Mouse (Mus musculus): ENCODE measurements around the gene Nom1. TPM values are rescaled to one million over a fixed set of nuclear protein-coding genes. Genes with fewer than 3 reads are reported as not detected.

The Nom1 gene
- total RNA-seq, 1 experiment, result 30.1 TPM

DNA sequence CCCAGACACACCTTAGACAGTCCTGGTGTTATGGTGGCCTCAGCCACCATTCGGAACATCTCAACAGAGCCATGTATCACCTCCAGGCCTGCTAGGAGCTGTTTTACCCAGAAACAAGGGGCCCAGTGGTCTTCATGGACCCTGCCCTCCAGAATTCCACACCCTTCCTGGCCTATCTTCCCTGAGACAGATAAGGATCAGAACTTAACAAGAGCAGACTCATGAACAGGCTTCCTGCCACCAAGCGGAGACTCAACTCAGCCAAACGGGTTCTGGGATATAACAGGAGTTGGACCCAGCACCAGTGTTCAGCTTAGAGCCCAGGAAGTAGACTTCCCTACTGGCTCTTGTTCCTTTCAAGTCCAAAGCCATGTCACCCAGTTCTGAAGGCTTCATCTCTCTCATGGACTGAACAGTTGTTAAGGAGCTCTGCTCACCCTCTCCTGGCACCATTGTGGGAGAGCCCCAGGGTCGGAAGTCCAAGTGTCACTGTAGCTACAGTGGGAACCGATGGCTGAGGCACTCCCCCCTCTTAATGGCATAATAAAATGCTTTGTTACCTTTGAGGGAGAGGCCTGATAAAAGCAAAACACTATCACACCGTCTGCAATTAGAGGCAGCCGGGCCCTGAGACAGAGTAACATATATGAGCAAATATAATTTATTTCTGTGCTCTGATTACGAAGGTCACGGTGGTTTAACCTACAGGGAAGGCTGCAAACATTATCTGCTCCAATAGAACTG lies 28.7 kb downstream of the Nom1 start:
- DNase-seq (ENCODE audit: low read depth, low spot score), result no peak
- TF ChIP-seq ZNF384 (IDR thresholded peaks at IDR 0.05; ENCODE audit: low read depth, low read length) (no peak), HCFC1 (IDR thresholded peaks at IDR 0.05; ENCODE audit: borderline replicate concordance, insufficient read depth, low read length) (no peak), ZC3H11A (IDR thresholded peaks at IDR 0.05; ENCODE audit: borderline replicate concordance, low read depth, low read length) (no peak), CHD2 (IDR thresholded peaks at IDR 0.05; ENCODE audit: low read depth, low read length) (no peak), MAFK (IDR thresholded peaks at IDR 0.05; ENCODE audit: insufficient read depth, low read depth, low read length) (no peak)
- Histone ChIP-seq H3K4me1 (ENCODE audit: control insufficient read depth in 2 of 2, insufficient read depth in 2 of 2, low read length in 2 of 2, poor library complexity in 1 of 2) (no peaks in the 10 kb centered on the region), H3K36me3 (ENCODE audit: control insufficient read depth, insufficient read depth, low read length, poor library complexity, severe bottlenecking) (peaks cover 8% of the 10 kb centered on the region; the same call in 1 of the 2 replicates), H3K9me3 (ENCODE audit: control insufficient read depth, insufficient read depth, low read depth, low read length) (no peaks in the 10 kb centered on the region), H3K9ac (ENCODE audit: insufficient read depth, low read depth, low read length, poor library complexity, severe bottlenecking) (no peak overlapping the region), H3K27ac (ENCODE audit: insufficient read depth, low read depth, low read length, poor library complexity, severe bottlenecking) (no peak overlapping the region), H3K4me3 (ENCODE audit: insufficient read depth in 1 of 2, low read depth in 1 of 2, low read length in 2 of 2, poor library complexity in 1 of 2, severe bottlenecking in 1 of 2) (no peak overlapping the region)
- in situ Hi-C loops (cut with MboI; ENCODE audit: low sequenced_read_pairs in 2 of 2, unreplicated experiment in 2 of 2), result no loop called here

DNA sequence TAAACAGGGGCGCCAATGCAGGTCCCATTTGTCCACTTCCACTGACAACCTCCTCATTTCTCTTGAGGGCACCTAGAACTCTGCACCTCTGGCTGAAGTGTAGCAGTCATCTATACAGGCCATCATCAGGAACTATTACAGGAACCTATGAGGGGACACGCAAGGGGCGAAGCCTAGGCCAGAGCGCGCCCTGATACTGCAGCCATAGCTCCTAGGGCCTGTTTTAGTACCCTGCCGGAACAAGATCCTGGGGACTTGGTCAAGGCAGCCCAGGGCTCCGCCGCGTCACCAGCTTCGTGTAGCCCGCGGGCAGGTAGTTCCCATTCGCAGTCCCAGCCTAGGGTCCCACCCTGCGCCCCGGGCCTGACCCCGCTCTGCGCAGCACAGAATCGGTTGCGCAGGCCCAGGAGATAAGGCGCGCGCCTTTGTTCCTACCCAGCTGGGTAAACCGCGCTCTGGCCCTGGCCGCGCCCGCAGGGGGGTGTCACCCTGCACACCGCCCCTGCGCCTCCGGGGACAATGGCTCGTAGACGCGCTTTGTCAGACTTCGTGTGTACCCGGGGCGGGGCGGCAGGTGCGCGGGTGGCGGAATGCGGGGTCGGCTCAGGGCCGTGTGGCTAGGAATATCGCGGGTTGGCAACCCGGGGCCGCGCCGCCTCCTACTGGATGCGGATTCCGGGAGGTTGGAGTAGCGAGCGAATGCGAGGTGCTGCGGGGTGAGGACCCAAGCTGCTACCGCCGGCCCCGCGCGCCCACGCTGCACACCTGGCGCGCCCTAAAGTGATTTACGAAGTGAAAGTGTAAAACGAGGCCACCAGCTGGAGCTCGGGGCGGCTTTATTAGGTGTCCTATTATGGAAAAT lies 33.3 kb downstream of the Nom1 start:
- no peak for TF ChIP-seq CHD2 (IDR thresholded peaks at IDR 0.05; ENCODE audit: low read depth, low read length)
- no peak for TF ChIP-seq ZNF384 (IDR thresholded peaks at IDR 0.05; ENCODE audit: low read depth, low read length)
- TF ChIP-seq HCFC1 (IDR thresholded peaks at IDR 0.05; ENCODE audit: borderline replicate concordance, insufficient read depth, low read length), result no peak
- no peak for TF ChIP-seq MAFK (IDR thresholded peaks at IDR 0.05; ENCODE audit: insufficient read depth, low read depth, low read length)
- no peak for TF ChIP-seq ZC3H11A (IDR thresholded peaks at IDR 0.05; ENCODE audit: borderline replicate concordance, low read depth, low read length)
- peak; percentile 64 for DNase-seq (ENCODE audit: low read depth, low spot score)
- in situ Hi-C loops (cut with MboI; ENCODE audit: low sequenced_read_pairs in 2 of 2, unreplicated experiment in 2 of 2), result no loop called here
- Histone ChIP-seq H3K9me3 (ENCODE audit: control insufficient read depth, insufficient read depth, low read depth, low read length) (no peaks in the 10 kb centered on the region), H3K36me3 (ENCODE audit: control insufficient read depth, insufficient read depth, low read length, poor library complexity, severe bottlenecking) (no peaks in the 10 kb centered on the region), H3K27ac (ENCODE audit: insufficient read depth, low read depth, low read length, poor library complexity, severe bottlenecking) (no peak overlapping the region), H3K9ac (ENCODE audit: insufficient read depth, low read depth, low read length, poor library complexity, severe bottlenecking) (peak overlapping the region; percentile 4), H3K4me3 (ENCODE audit: insufficient read depth in 1 of 2, low read depth in 1 of 2, low read length in 2 of 2, poor library complexity in 1 of 2, severe bottlenecking in 1 of 2) (peak overlapping the region; percentile 63 to 69), H3K4me1 (ENCODE audit: control insufficient read depth in 2 of 2, insufficient read depth in 2 of 2, low read length in 2 of 2, poor library complexity in 1 of 2) (peaks cover 0 to under 1% of the 10 kb centered on the region in 2 experiments; a peak in 1 of 4 replicates)

DNA sequence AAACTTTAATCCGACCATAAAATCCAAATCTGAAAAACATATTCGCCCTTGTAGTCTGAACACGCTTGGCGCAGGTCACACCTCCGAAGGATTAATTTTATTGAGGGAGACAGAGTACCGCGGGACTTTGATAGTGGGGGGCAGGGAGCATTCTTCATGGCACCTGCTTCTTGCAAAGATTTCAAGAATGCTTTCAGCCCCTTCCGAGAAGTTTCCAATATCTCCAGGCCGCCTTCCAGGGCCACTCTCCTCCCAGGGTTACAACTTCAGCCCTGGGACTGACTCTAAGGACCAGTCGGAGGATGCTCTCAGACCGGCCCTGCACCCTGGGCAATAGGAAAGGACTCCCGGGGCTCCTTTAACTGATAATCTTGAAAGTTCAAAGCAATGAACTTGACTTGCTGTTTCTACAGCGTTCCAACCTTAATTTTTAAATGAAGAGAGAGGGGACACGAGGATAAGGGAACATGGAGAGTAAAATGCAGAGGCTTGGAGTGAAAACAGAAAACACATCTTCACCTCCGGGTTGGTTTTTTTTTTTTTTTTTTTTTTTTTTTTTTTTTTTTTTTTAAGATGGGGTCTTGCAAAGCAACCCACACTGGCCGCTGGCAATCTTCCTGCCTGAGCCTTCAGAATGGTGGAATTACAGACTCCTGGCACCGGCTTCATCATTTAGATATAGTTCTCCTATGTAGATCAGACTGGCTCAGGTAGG lies 34.0 kb downstream of the Nom1 start:
- H3K9ac ChIP-seq (ENCODE audit: insufficient read depth, low read depth, low read length, poor library complexity, severe bottlenecking), result no peak overlapping the region
- H3K9me3 ChIP-seq (ENCODE audit: control insufficient read depth, insufficient read depth, low read depth, low read length), result no peaks in the 10 kb centered on the region
- in situ Hi-C loops (cut with MboI; ENCODE audit: low sequenced_read_pairs in 2 of 2, unreplicated experiment in 2 of 2), result no loop called here
- H3K4me1 ChIP-seq (ENCODE audit: control insufficient read depth in 2 of 2, insufficient read depth in 2 of 2, low read length in 2 of 2, poor library complexity in 1 of 2), result peaks cover 0 to 2% of the 10 kb centered on the region in 2 experiments; a peak in 1 of 4 replicates
- H3K36me3 ChIP-seq (ENCODE audit: control insufficient read depth, insufficient read depth, low read length, poor library complexity, severe bottlenecking), result no peaks in the 10 kb centered on the region
- H3K4me3 ChIP-seq (ENCODE audit: insufficient read depth in 1 of 2, low read depth in 1 of 2, low read length in 2 of 2, poor library complexity in 1 of 2, severe bottlenecking in 1 of 2), result peak overlapping the region; percentile 63 to 69
- TF ChIP-seq CHD2 (IDR thresholded peaks at IDR 0.05; ENCODE audit: low read depth, low read length) (0 out of 2 replicates have a peak, but pooled peaks have one; percentile 10), ZNF384 (IDR thresholded peaks at IDR 0.05; ENCODE audit: low read depth, low read length) (peak; percentile 86), ZC3H11A (IDR thresholded peaks at IDR 0.05; ENCODE audit: borderline replicate concordance, low read depth, low read length) (no peak)
- H3K27ac ChIP-seq (ENCODE audit: insufficient read depth, low read depth, low read length, poor library complexity, severe bottlenecking), result no peak overlapping the region
- DNase-seq (ENCODE audit: low read depth, low spot score), result no peak

DNA sequence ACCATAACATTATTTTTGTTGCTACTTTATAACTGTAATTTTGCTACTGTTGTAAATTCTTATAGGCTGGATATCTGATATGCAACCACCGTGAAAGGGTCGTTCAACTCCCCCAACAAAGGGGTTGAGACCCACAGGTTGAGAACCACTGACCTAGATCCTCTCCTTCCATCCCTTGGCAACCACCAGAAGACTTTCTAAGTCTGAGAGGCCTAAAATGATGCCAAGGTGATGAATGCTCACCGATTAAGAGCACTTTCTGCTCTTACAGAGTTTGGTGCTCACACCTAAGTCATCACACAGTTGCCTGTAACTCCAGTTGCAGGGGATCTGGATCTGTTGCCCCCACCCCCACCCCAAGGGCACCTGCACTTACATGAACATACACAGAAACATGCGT lies 35.0 kb downstream of the Nom1 start:
- Histone ChIP-seq H3K27ac (ENCODE audit: insufficient read depth, low read depth, low read length, poor library complexity, severe bottlenecking) (no peak overlapping the region), H3K9ac (ENCODE audit: insufficient read depth, low read depth, low read length, poor library complexity, severe bottlenecking) (no peak overlapping the region), H3K4me3 (ENCODE audit: insufficient read depth in 1 of 2, low read depth in 1 of 2, low read length in 2 of 2, poor library complexity in 1 of 2, severe bottlenecking in 1 of 2) (no peak overlapping the region), H3K9me3 (ENCODE audit: control insufficient read depth, insufficient read depth, low read depth, low read length) (no peaks in the 10 kb centered on the region), H3K4me1 (ENCODE audit: control insufficient read depth in 2 of 2, insufficient read depth in 2 of 2, low read length in 2 of 2, poor library complexity in 1 of 2) (peaks cover 0 to 5% of the 10 kb centered on the region in 2 experiments; a peak in 1 of 4 replicates), H3K36me3 (ENCODE audit: control insufficient read depth, insufficient read depth, low read length, poor library complexity, severe bottlenecking) (no peaks in the 10 kb centered on the region)
- in situ Hi-C loops (cut with MboI; ENCODE audit: low sequenced_read_pairs in 2 of 2, unreplicated experiment in 2 of 2), result no loop called here
- TF ChIP-seq CHD2 (IDR thresholded peaks at IDR 0.05; ENCODE audit: low read depth, low read length), result no peak
- TF ChIP-seq HCFC1 (IDR thresholded peaks at IDR 0.05; ENCODE audit: borderline replicate concordance, insufficient read depth, low read length), result no peak
- TF ChIP-seq ZNF384 (IDR thresholded peaks at IDR 0.05; ENCODE audit: low read depth, low read length), result no peak
- DNase-seq (ENCODE audit: low read depth, low spot score), result no peak
